Mouse (Mus musculus): ENCODE measurements around the gene Arhgap29. TPM values are rescaled to one million over a fixed set of nuclear protein-coding genes. Genes with fewer than 3 reads are reported as not detected.

Gene Arhgap29
- polyA plus RNA-seq, 1 experiment from 2014 or later, result 129 TPM

GRCm38 (mm10) chr3:121982450-121982849 lies 30.1 kb downstream of the Arhgap29 start:
- H3K27me3 ChIP-seq, result no peaks in the 10 kb centered on the region
- CTCF ChIA-PET, result interaction anchor here (1.2 to 2.6 kb wide), 3 partner anchors 10 to 20 kb away, joined by 4 to 12 read pairs (median 5); no protein-coding TSS in a partner anchor
- TF ChIP-seq CTCF (IDR thresholded peaks at IDR 0.05), result no peak
- in situ Hi-C loops (cut with MboI; ENCODE audit: low pct_unique_long_range_greater_than_20kb), result no loop called here
- POLR2A ChIA-PET, result interaction anchor here (0.9 to 1.5 kb wide), 2 partner anchors 14 to 18 kb away, joined by 3 to 4 read pairs; no protein-coding TSS in a partner anchor
- ATAC-seq (no peak), DNase-seq (ENCODE audit: low read depth, low spot score) (no peak)

- ATAC-seq, result no peak
- no peak for TF ChIP-seq CTCF (IDR thresholded peaks at IDR 0.05)
- no peaks in the 10 kb centered on the region for H3K27me3 ChIP-seq
- ChIA-PET POLR2A (no interaction called here), CTCF (interaction anchor here (1.0 to 2.6 kb wide), 4 partner anchors 10 to 26 kb away, joined by 3 to 9 read pairs (median 6); no protein-coding TSS in a partner anchor)
- in situ Hi-C loops (cut with MboI; ENCODE audit: low pct_unique_long_range_greater_than_20kb), result no loop called here
- DNase-seq (ENCODE audit: low read depth, low spot score), result no peak
Observed at GRCm38 (mm10) chr3:121995125-121995524, 42.8 kb downstream of the Arhgap29 start.

GRCm38 (mm10) chr3:121999934-122000333 lies 47.6 kb downstream of the Arhgap29 start:
- in situ Hi-C loops (cut with MboI; ENCODE audit: low pct_unique_long_range_greater_than_20kb), result no loop called here
- ChIA-PET CTCF (interaction anchor here (1.2 to 5.2 kb wide), 7 partner anchors 8 to 113 kb away, joined by 3 to 33 read pairs (median 5); no protein-coding TSS in a partner anchor), POLR2A (interaction anchor here (0.7 kb wide), 1 partner anchor 122 kb away, joined by 3 read pairs; no protein-coding TSS in a partner anchor)
- DNase-seq (ENCODE audit: low read depth, low spot score) (no peak), ATAC-seq (no peak)
- TF ChIP-seq CTCF (IDR thresholded peaks at IDR 0.05), result no peak
- H3K27me3 ChIP-seq, result no peaks in the 10 kb centered on the region

GRCm38 (mm10) chr3:122001568-122001967 lies 49.2 kb downstream of the Arhgap29 start:
- TF ChIP-seq CTCF (IDR thresholded peaks at IDR 0.05), result no peak
- no peak for DNase-seq (ENCODE audit: low read depth, low spot score)
- in situ Hi-C loops (cut with MboI; ENCODE audit: low pct_unique_long_range_greater_than_20kb), result no loop called here
- ATAC-seq, result no peak
- ChIA-PET CTCF (interaction anchor here (1.1 to 5.2 kb wide), 3 partner anchors 11 to 118 kb away, joined by 3 to 33 read pairs (median 4); no protein-coding TSS in a partner anchor), POLR2A (interaction anchor here (1.3 kb wide), 1 partner anchor 17 kb away, joined by 3 read pairs; no protein-coding TSS in a partner anchor)
- no peaks in the 10 kb centered on the region for H3K27me3 ChIP-seq

- no peak for TF ChIP-seq CTCF (IDR thresholded peaks at IDR 0.05)
- DNase-seq (ENCODE audit: low read depth, low spot score) (no peak), ATAC-seq (no peak)
- in situ Hi-C loops (cut with MboI; ENCODE audit: low pct_unique_long_range_greater_than_20kb), result no loop called here
- no peaks in the 10 kb centered on the region for H3K27me3 ChIP-seq
- ChIA-PET POLR2A (interaction anchor here (0.6 kb wide), 1 partner anchor 50 kb away, joined by 4 read pairs; no protein-coding TSS in a partner anchor), CTCF (interaction anchor here (1.0 kb wide), 1 partner anchor 10 kb away, joined by 3 read pairs; no protein-coding TSS in a partner anchor)
Observed at GRCm38 (mm10) chr3:122009818-122010217, 57.5 kb downstream of the Arhgap29 start.

GRCm38 (mm10) chr3:122010292-122010691 lies 58.0 kb downstream of the Arhgap29 start:
- in situ Hi-C loops (cut with MboI; ENCODE audit: low pct_unique_long_range_greater_than_20kb), result no loop called here
- ChIA-PET POLR2A (no interaction called here), CTCF (interaction anchor here (1.3 kb wide), 1 partner anchor 14 kb away, joined by 3 read pairs; no protein-coding TSS in a partner anchor)
- DNase-seq (ENCODE audit: low read depth, low spot score) (peak; percentile 55), ATAC-seq (peak; percentile 93)
- no peak for TF ChIP-seq CTCF (IDR thresholded peaks at IDR 0.05)
- H3K27me3 ChIP-seq, result no peaks in the 10 kb centered on the region

GRCm38 (mm10) chr3:122012464-122012863 lies 60.1 kb downstream of the Arhgap29 start:
- ATAC-seq (no peak), DNase-seq (ENCODE audit: low read depth, low spot score) (no peak)
- in situ Hi-C loops (cut with MboI; ENCODE audit: low pct_unique_long_range_greater_than_20kb), result no loop called here
- TF ChIP-seq CTCF (IDR thresholded peaks at IDR 0.05), result no peak
- ChIA-PET POLR2A (no interaction called here), CTCF (no interaction called here)
- no peaks in the 10 kb centered on the region for H3K27me3 ChIP-seq

GRCm38 (mm10) chr3:122018421-122018820 lies 66.1 kb downstream of the Arhgap29 start:
- DNase-seq (ENCODE audit: low read depth, low spot score), result no peak
- CTCF ChIA-PET, result no interaction called here
- H3K27me3 ChIP-seq, result no peaks in the 10 kb centered on the region
- no peak for TF ChIP-seq CTCF (IDR thresholded peaks at IDR 0.05)
- no peak for ATAC-seq
- in situ Hi-C loops (cut with MboI; ENCODE audit: low pct_unique_long_range_greater_than_20kb), result no loop called here
- POLR2A ChIA-PET, result interaction anchor here (1.2 kb wide), 1 partner anchor 16 kb away, joined by 3 read pairs; no protein-coding TSS in a partner anchor

- no peak for TF ChIP-seq CTCF (IDR thresholded peaks at IDR 0.05)
- ATAC-seq (no peak), DNase-seq (ENCODE audit: low read depth, low spot score) (no peak)
- CTCF ChIA-PET, result interaction anchor here (0.9 to 1.4 kb wide), 3 partner anchors 15 to 86 kb away, joined by 3 to 4 read pairs (median 3); no protein-coding TSS in a partner anchor
- no peaks in the 10 kb centered on the region for H3K27me3 ChIP-seq
- POLR2A ChIA-PET, result interaction anchor here (0.6 to 1.2 kb wide), 2 partner anchors 16 to 34 kb away, joined by 3 read pairs; no protein-coding TSS in a partner anchor
- in situ Hi-C loops (cut with MboI; ENCODE audit: low pct_unique_long_range_greater_than_20kb), result no loop called here
Observed at GRCm38 (mm10) chr3:122019159-122019558, 66.8 kb downstream of the Arhgap29 start.

GRCm38 (mm10) chr3:122021029-122021652 lies 68.8 kb downstream of the Arhgap29 start:
- POLR2A ChIA-PET, result no interaction called here

GRCm38 (mm10) chr3:122022355-122022754 lies 70.0 kb downstream of the Arhgap29 start:
- in situ Hi-C loops (cut with MboI; ENCODE audit: low pct_unique_long_range_greater_than_20kb), result no loop called here
- ATAC-seq (no peak), DNase-seq (ENCODE audit: low read depth, low spot score) (no peak)
- ChIA-PET CTCF (no interaction called here), POLR2A (no interaction called here)
- H3K27me3 ChIP-seq, result no peaks in the 10 kb centered on the region
- no peak for TF ChIP-seq CTCF (IDR thresholded peaks at IDR 0.05)

More at GRCm38 (mm10) chr3:122021029-122021652, 68.8 kb downstream of the Arhgap29 start:
- in situ Hi-C loops (cut with MboI; ENCODE audit: low pct_unique_long_range_greater_than_20kb), result no loop called here
- H3K27me3 ChIP-seq, result no peaks in the 10 kb centered on the region
- DNase-seq (ENCODE audit: low read depth, low spot score) (no peak), ATAC-seq (no peak)
- no peak for TF ChIP-seq CTCF (IDR thresholded peaks at IDR 0.05)
- CTCF ChIA-PET, result no interaction called here
